Mouse (Mus musculus): ENCODE measurements around the gene Pou2f1. TPM values are rescaled to one million over a fixed set of nuclear protein-coding genes. Genes with fewer than 3 reads are reported as not detected.
A peak's percentile ranks its signal among the peaks of the same experiment; 100 is the strongest.

The Pou2f1 gene
- polyA plus RNA-seq, 1 experiment from 2014 or later, result 10.7 TPM

DNA sequence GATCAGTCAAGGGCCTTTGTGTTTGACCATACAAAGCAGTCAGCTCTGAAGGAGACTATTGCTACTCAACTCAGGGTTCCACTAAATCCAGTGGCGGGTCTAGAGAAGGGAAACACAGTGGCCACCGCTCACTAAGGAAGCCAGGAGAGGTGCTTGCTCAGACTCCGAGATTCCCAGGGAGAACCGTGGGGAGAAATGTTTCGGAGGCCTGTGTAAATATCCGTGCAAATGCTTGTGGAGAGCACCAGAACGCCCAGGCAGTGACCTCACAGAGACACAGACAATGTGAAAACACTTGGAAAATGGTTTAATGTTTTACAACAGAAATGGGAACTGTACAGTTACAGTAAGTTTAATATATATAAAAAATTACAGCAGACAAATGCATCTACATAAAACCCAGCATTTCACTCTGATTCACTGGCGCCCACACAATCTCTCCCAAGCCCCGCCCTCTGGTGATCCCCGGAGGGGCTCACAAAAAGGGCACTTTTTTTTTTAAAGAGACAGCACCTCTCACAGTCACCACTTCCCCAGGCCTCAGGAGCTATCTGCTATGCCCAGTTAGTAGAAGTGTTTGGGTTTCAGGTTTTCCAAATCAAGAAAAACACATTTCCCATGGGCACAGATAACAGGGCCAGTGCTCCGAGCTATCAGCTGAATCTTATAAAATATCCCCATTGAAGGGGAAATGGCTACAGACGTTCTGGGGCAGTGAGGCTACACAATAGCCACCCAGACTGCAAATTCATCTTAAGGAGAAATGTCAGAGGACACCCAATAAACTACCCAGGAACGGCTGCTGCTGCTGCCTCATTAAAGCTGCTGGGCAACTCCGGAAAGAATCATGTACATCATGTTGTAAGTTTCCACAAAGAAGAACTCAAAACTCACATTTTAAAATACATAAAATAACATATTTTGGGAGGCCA lies 137.3 kb downstream of the Pou2f1 start:
- WGBS, result 40% methylated on average over 14 of the region's 14 CpGs

DNA sequence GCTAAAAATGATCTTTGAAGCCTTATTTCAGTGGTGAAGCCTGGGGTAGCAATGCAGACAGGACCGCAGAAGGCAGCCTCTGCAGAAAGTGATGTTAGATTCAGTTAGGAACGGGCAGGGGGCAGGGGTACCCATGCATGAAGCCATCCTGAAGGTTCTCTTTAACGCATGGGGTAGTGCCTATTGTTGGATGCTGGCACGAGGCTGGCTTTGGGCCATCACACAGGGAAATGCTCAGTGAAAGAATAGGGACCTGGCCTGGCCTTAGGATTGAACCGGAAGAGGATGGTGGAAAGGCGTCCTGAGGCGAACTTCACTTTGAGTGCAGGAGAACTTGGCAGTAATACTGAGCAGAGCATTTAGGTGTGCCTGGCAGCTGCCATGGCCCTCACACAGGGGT lies 140.4 kb downstream of the Pou2f1 start:
- H3K9me3 ChIP-seq (replicated peaks), result no peaks in the 10 kb centered on the region
- H3K4me2 ChIP-seq (replicated peaks), result no peak overlapping the region
- no peak overlapping the region for H3K9ac ChIP-seq
- no peak for ATAC-seq (ENCODE audit: insufficient number of reproducible peaks, low FRiP score, low TSS enrichment, low read depth)
- 77% methylated on average over 7 of the region's 7 CpGs for WGBS
- H3K4me3 ChIP-seq (replicated peaks), result no peak overlapping the region
- no peak overlapping the region for H3K27ac ChIP-seq (replicated peaks)
- peaks cover 6% of the 10 kb centered on the region for H3K4me1 ChIP-seq
- H3K36me3 ChIP-seq, result no peaks in the 10 kb centered on the region
- no peaks in the 10 kb centered on the region for H3K27me3 ChIP-seq

More for the DNA sequence above, 137.3 kb downstream of the Pou2f1 start:
- Histone ChIP-seq H3K4me1 (peaks cover 6% of the 10 kb centered on the region), H3K9ac (no peak overlapping the region), H3K27me3 (no peaks in the 10 kb centered on the region), H3K9me3 (replicated peaks) (no peaks in the 10 kb centered on the region), H3K36me3 (no peaks in the 10 kb centered on the region), H3K4me2 (replicated peaks) (no peak overlapping the region), H3K4me3 (replicated peaks) (no peak overlapping the region), H3K27ac (replicated peaks) (no peak overlapping the region)
- no peak for ATAC-seq (ENCODE audit: insufficient number of reproducible peaks, low FRiP score, low TSS enrichment, low read depth)

DNA sequence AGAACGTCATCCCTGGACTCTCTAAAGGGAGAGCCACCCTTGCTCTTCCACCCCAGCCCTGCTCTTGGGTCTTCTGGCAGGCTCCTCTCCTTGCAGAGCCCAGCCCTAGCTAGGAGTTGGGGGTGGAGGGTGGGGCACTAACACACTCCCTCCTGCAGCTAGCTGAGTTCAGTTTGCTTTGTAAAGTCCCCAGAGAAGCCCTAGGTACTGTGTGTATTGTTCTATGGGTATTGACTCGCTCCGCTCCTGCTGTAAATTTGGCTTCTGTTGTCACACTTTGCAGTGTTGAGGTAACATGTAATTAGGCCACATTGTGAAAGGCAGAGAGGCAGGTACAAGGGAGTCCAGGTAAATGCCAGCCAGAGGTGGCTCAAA lies 141.3 kb downstream of the Pou2f1 start:
- Histone ChIP-seq H3K4me2 (replicated peaks) (no peak overlapping the region), H3K4me1 (peaks cover 6% of the 10 kb centered on the region), H3K9ac (no peak overlapping the region), H3K36me3 (no peaks in the 10 kb centered on the region), H3K27me3 (no peaks in the 10 kb centered on the region), H3K27ac (replicated peaks) (no peak overlapping the region), H3K4me3 (replicated peaks) (no peak overlapping the region), H3K9me3 (replicated peaks) (no peaks in the 10 kb centered on the region)
- ATAC-seq (ENCODE audit: insufficient number of reproducible peaks, low FRiP score, low TSS enrichment, low read depth), result peak; percentile 59
- 79% methylated on average over 3 of the region's 3 CpGs for WGBS

DNA sequence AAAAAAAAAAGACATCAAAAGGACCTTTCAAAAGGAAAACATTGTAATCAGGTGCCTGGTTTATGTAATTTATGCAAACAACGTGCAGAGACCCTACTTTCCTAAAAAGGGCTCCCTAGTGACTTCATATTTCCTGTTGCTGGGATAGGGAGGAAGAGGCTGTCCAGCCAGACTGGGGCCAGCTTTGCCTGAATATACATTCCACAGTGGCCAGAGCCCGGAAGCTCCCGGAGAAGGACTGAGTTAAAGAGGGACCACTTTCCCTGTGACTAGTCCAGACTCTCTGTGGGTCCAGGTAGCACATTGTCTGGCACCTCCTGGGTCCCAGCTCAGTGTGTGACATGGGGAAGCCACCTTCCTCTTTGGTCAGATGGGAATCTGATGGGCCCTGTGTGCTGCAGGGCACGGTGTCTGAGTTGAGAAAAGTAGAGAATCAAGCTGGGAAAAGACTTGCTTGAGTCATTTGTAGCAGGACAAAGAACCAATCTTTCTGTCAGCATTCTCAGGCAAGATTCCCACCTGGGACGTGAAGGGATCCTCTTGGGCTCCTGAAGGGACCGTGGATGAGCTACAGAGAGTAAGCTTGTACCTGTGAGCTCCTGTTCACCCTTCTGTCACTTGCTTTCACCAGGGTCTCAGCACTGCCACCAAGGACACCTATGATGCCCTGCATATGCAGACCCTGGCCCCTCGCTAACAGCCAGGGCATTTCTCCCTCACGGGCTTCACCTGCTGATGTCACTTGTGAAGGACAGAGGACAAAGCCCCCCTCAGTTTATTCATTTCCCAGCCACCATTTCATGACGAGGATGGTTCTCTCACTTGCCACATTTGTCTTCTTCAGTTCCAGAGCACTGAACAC lies 141.9 kb downstream of the Pou2f1 start:
- Histone ChIP-seq H3K4me2 (replicated peaks) (no peak overlapping the region), H3K4me3 (replicated peaks) (no peak overlapping the region), H3K9me3 (replicated peaks) (no peaks in the 10 kb centered on the region), H3K9ac (no peak overlapping the region), H3K27me3 (no peaks in the 10 kb centered on the region), H3K4me1 (peaks cover 6% of the 10 kb centered on the region), H3K27ac (replicated peaks) (no peak overlapping the region), H3K36me3 (no peaks in the 10 kb centered on the region)
- no peak for ATAC-seq (ENCODE audit: insufficient number of reproducible peaks, low FRiP score, low TSS enrichment, low read depth)
- WGBS, result 65% methylated on average over 9 of the region's 9 CpGs

DNA sequence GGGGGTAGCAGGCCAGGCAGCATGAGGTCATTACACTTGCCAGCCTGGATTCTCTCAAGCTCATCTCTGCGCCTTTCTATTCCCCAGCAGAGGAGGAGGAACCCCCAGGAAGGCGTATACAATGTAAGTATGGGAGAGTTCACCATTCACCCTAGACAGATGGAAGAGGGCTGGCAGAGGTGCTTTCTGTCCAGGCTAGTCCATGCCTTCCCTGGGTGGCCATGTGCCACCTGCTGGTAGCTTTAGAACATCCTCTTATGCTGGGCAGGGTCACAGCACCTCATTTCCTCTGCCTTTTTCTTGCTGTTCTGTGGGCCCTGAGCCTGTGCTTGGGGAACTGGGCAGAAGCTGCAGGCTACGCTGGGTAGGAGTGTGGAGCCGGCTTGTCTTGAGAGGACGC lies 144.1 kb downstream of the Pou2f1 start:
- Histone ChIP-seq H3K4me2 (replicated peaks) (no peak overlapping the region), H3K9ac (no peak overlapping the region), H3K4me1 (no peaks in the 10 kb centered on the region; the same call in 1 of the 2 replicates), H3K36me3 (no peaks in the 10 kb centered on the region), H3K27ac (replicated peaks) (no peak overlapping the region), H3K27me3 (0 out of 2 replicates have a peak, but pooled peaks cover 2% of the 10 kb centered on the region), H3K4me3 (replicated peaks) (no peak overlapping the region), H3K9me3 (replicated peaks) (no peaks in the 10 kb centered on the region)
- ATAC-seq (ENCODE audit: insufficient number of reproducible peaks, low FRiP score, low TSS enrichment, low read depth), result no peak
- WGBS, result 89% methylated on average over 5 of the region's 5 CpGs

DNA sequence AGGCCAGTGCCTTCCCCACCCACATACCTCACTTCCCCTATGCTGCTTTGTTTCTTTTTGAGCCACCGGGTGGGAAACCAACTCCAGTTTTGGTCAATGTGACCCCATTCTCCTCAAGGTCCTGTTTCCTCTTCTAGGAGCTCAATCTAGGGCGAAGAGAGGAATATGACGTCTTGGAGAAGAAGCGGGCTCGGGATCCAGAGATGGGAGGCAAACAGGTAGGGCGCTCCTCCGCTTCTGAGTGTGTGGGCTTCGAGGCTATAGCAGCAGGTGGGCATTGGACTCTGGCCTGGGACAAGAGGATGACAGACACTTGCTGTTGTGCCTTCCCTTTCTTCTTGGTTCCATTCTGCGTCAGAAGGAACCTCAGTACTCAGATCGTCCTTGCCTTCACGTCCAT lies 145.2 kb downstream of the Pou2f1 start:
- Histone ChIP-seq H3K27me3 (0 out of 2 replicates have a peak, but pooled peaks cover 2% of the 10 kb centered on the region), H3K4me1 (no peaks in the 10 kb centered on the region; the same call in 1 of the 2 replicates), H3K4me3 (replicated peaks) (no peak overlapping the region), H3K9me3 (replicated peaks) (no peaks in the 10 kb centered on the region), H3K36me3 (no peaks in the 10 kb centered on the region), H3K27ac (replicated peaks) (no peak overlapping the region), H3K4me2 (replicated peaks) (no peak overlapping the region), H3K9ac (no peak overlapping the region)
- no peak for ATAC-seq (ENCODE audit: insufficient number of reproducible peaks, low FRiP score, low TSS enrichment, low read depth)
- WGBS, result 92% methylated on average over 11 of the region's 11 CpGs

DNA sequence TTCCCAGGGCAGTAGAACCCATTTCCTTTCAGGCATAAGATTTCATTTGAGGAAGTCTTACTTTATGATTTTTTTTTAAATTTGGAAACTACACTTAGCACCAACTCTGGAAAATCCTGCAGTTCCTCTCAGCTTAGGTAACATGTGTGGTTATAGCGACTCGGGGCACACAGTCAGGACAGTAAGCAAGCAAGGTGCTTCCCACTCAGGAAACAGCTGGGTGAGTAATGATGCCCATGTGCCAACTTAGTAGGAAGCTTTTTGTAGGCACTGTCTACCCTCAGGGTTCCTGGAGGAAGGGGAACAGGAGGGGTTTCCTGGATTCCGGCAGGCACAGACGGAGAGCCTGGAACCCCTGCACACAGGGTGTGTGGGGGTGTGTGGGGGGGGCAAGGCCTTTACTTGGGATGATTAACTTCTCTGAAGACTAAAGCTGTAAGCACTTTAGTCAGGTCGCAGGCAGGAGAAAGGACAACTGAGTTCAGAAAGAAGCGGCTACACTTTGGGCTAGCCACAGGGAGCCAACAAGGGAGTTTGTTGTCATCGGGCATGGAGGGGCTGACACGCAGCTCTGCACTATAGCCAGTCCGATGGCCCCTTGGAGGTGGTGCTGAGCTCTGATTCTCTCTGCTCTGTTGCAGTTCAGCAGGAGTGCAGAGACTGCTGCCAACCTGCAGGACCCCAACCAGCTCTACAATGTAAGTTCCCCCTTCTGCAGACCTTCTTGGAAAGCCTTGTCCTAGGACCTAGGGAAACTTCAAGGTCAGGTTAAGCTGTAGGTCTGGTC lies 146.5 kb downstream of the Pou2f1 start:
- H3K9ac ChIP-seq, result no peak overlapping the region
- 0 out of 2 replicates have a peak, but pooled peaks cover 2% of the 10 kb centered on the region for H3K27me3 ChIP-seq
- no peak for ATAC-seq (ENCODE audit: insufficient number of reproducible peaks, low FRiP score, low TSS enrichment, low read depth)
- no peaks in the 10 kb centered on the region for H3K9me3 ChIP-seq (replicated peaks)
- no peak overlapping the region for H3K4me2 ChIP-seq (replicated peaks)
- no peaks in the 10 kb centered on the region for H3K36me3 ChIP-seq
- 54% methylated on average over 9 of the region's 9 CpGs for WGBS
- no peak overlapping the region for H3K4me3 ChIP-seq (replicated peaks)
- no peaks in the 10 kb centered on the region for H3K4me1 ChIP-seq
- H3K27ac ChIP-seq (replicated peaks), result no peak overlapping the region

DNA sequence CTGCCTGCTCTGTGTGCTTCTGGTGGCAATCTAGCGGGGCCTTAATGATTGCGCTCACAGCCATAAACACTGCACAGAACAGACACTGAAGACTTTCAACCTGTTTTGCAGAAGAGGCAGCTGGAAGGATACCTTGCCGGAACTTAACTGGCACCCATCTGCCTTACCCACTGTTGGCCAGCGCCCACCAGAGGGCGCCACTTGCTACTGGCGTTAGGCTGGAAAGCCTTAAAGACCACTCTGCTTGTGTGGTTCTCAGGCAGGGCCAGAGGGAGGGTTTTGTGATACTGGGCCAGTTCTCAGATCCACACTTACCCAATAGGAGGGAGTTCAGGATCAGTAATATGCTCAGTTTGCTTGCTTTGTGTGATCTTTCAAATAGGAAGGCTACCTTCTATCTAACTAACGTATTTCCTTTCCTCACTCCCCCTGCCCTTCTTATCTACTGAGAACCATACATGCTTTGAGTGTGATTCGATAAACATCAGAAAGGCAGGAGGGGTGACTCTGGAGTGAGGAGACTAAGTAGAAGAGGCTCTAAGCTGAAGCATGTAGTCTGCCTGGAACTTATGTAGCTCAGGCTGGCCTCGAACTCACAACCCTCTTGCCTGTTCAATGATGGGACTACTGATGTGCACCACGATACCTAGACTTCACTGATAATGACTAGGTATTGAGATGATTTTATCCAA lies 148.6 kb downstream of the Pou2f1 start:
- Histone ChIP-seq H3K36me3 (no peaks in the 10 kb centered on the region), H3K27ac (replicated peaks) (no peak overlapping the region), H3K27me3 (peaks cover 2% of the 10 kb centered on the region; the same call in 1 of the 2 replicates), H3K4me3 (replicated peaks) (no peak overlapping the region), H3K9me3 (replicated peaks) (no peaks in the 10 kb centered on the region), H3K4me2 (replicated peaks) (no peak overlapping the region), H3K4me1 (no peaks in the 10 kb centered on the region), H3K9ac (no peak overlapping the region)
- no peak for ATAC-seq (ENCODE audit: insufficient number of reproducible peaks, low FRiP score, low TSS enrichment, low read depth)
- 62% methylated on average over 10 of the region's 10 CpGs for WGBS

DNA sequence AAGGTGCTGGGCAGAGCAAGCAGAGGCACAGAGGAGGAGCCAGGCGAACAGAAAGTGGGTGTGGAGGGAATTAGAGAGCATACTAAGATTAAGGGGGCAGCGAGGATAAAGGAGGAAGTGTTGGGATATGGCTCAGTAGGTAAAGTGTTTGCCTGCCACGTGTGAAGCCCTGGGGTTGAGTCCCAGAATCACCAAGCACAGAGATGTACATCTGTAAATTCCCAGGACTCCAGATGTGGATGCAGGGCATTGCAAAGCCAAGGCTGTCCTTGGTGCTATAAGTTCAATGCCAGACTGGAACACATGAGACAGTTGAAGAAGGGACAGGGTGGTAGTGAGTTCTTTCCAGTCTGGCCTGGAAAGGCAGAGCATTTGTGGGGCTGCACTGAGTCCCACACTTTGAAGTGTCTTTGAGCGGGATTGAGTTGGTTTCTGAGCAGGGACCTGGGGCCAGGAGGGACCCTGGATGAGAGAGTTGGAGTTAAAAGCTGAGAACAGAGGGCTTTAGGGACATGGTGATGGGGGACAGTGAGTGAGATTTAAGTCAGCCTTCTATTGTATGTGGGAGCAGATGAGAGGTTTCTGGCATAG lies 149.3 kb downstream of the Pou2f1 start:
- peaks cover 2% of the 10 kb centered on the region; the same call in 1 of the 2 replicates for H3K27me3 ChIP-seq
- H3K4me3 ChIP-seq (replicated peaks), result no peak overlapping the region
- no peak overlapping the region for H3K4me2 ChIP-seq (replicated peaks)
- no peak for ATAC-seq (ENCODE audit: insufficient number of reproducible peaks, low FRiP score, low TSS enrichment, low read depth)
- no peak overlapping the region for H3K27ac ChIP-seq (replicated peaks)
- H3K36me3 ChIP-seq, result no peaks in the 10 kb centered on the region
- H3K4me1 ChIP-seq, result no peaks in the 10 kb centered on the region
- H3K9me3 ChIP-seq (replicated peaks), result no peaks in the 10 kb centered on the region
- 44% methylated on average over 4 of the region's 4 CpGs for WGBS
- no peak overlapping the region for H3K9ac ChIP-seq

DNA sequence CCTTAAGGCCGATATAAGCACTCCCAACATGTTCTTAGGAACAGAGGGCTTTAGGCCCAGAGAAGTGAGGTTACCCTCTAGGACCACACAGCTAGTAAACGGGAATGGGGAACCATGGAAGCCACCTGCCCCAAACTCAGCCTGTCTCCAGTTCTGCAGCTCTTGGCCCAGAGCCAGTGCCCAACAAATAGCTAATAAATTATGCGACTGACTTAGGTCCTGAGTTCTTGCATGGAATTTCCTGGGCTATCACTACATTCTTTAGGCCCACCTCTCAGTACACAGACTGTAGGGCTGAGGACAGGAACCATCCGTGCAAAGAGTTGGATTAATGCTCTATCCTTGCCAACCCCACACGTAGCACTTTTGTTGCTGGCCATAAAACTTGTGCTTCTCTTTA lies 150.3 kb downstream of the Pou2f1 start:
- Histone ChIP-seq H3K9me3 (replicated peaks) (no peaks in the 10 kb centered on the region), H3K4me3 (replicated peaks) (no peak overlapping the region), H3K27ac (replicated peaks) (no peak overlapping the region), H3K4me1 (no peaks in the 10 kb centered on the region), H3K4me2 (replicated peaks) (no peak overlapping the region), H3K9ac (no peak overlapping the region), H3K27me3 (peaks cover 6% of the 10 kb centered on the region; the same call in 1 of the 2 replicates), H3K36me3 (no peaks in the 10 kb centered on the region)
- ATAC-seq (ENCODE audit: insufficient number of reproducible peaks, low FRiP score, low TSS enrichment, low read depth), result no peak
- 53% methylated on average over 5 of the region's 5 CpGs for WGBS

Data from embryonic facial prominence, embryonic 15.5 days (tissue).